Mouse (Mus musculus) brain, adult 2 months (tissue): ENCODE data around the gene Camk1d.
A peak's percentile ranks its signal among the peaks of the same experiment; 100 is the strongest.
"Not testable (repeated sequence)": the region's sequence is repeated elsewhere in the genome, so short reads cannot be mapped to it uniquely, and the experiment has no call there.

Experiments
- DNase-seq: peaks from one replicate; pipeline ENCODE4 v3.0.0; 2011; ENCODE audit warnings: low read depth, low spot score

Camk1d gene

GRCm38 (mm10) chr2:5577399-5578129 is 136.8 kb downstream of the Camk1d start:
- DNase-seq = peak; percentile 76

- DNase-seq = no peak
These were observed 141.9 kb downstream of the Camk1d start for GRCm38 (mm10) chr2:5572314-5573006.

GRCm38 (mm10) chr2:5566611-5567010 is 147.7 kb downstream of the Camk1d start:
- no peak for DNase-seq

GRCm38 (mm10) chr2:5563685-5564084 is 150.6 kb downstream of the Camk1d start:
- no peak for DNase-seq

GRCm38 (mm10) chr2:5561446-5561845 is 152.9 kb downstream of the Camk1d start:
- no peak for DNase-seq

GRCm38 (mm10) chr2:5553264-5553663 is 161.1 kb downstream of the Camk1d start:
- peak; percentile 83 for DNase-seq

GRCm38 (mm10) chr2:5551758-5552255 is 162.5 kb downstream of the Camk1d start:
- no peak for DNase-seq

- no peak for DNase-seq
These were observed 165.0 kb downstream of the Camk1d start for GRCm38 (mm10) chr2:5549334-5549733.

- DNase-seq = peak; percentile 80
These were observed 165.4 kb downstream of the Camk1d start for GRCm38 (mm10) chr2:5548872-5549271.

GRCm38 (mm10) chr2:5540870-5541269 is 173.4 kb downstream of the Camk1d start:
- peak; percentile 78 for DNase-seq

GRCm38 (mm10) chr2:5539894-5540293 is 174.4 kb downstream of the Camk1d start:
- not testable (repeated sequence) for DNase-seq

GRCm38 (mm10) chr2:5533868-5534267 is 180.4 kb downstream of the Camk1d start:
- DNase-seq = peak; percentile 80

GRCm38 (mm10) chr2:5529992-5530391 is 184.3 kb downstream of the Camk1d start:
- peak; percentile 43 for DNase-seq

GRCm38 (mm10) chr2:5519221-5519669 is 195.1 kb downstream of the Camk1d start:
- DNase-seq = peak; percentile 84

GRCm38 (mm10) chr2:5515106-5515505 is 199.2 kb downstream of the Camk1d start:
- DNase-seq = peak; percentile 37

- DNase-seq = no peak
These were observed 200.2 kb downstream of the Camk1d start for GRCm38 (mm10) chr2:5514095-5514494.

- DNase-seq = no peak
These were observed 200.7 kb downstream of the Camk1d start for GRCm38 (mm10) chr2:5513621-5514020.

GRCm38 (mm10) chr2:5510042-5510441 is 204.3 kb downstream of the Camk1d start:
- DNase-seq = no peak

GRCm38 (mm10) chr2:5499620-5500019 is 214.7 kb downstream of the Camk1d start:
- no peak for DNase-seq

GRCm38 (mm10) chr2:5489916-5490315 is 224.4 kb downstream of the Camk1d start:
- peak; percentile 43 for DNase-seq

GRCm38 (mm10) chr2:5487344-5487743 is 227.0 kb downstream of the Camk1d start:
- DNase-seq = peak; percentile 61

GRCm38 (mm10) chr2:5486663-5487062 is 227.7 kb downstream of the Camk1d start:
- no peak for DNase-seq

- no peak for DNase-seq
These were observed 228.5 kb downstream of the Camk1d start for GRCm38 (mm10) chr2:5485786-5486185.
